Mouse (Mus musculus): ENCODE data around the gene Apbb2.

DNA sequence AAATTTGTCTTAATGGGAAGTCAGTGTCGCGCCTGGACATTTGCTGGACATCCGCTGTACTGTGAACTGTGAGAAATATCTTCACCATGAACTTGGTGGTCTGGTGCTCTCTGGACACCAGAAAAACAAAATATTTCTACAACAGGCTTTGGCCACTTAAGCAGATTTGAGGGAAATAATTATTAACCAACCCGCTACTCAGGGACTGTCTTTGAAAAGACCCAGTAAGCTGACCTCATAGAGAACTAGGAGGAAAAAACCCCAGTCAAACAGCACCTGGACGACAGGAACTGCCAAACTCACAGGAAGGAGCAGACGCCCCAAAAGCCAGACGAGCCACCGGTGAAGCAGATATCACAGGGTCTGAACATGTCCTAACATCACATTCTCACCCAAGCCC is 18.2 kb downstream of the Apbb2 start:
- TF ChIP-seq CTCF (IDR thresholded peaks at IDR 0.05; ENCODE audit: control insufficient read depth, insufficient read depth, insufficient read length) (no peak), USF1 (IDR thresholded peaks at IDR 0.05; ENCODE audit: low read depth) (no peak)
